Comparison of ENCODE assay signal across 11 mouse cellular contexts in genomic region chr13:34973149-34973548, GRCm38 (mm10). TPM values are rescaled to one million over a fixed set of nuclear protein-coding genes. Genes with fewer than 3 reads are reported as not detected.
DNase-seq lines count a peak whose midpoint lies in the region; ATAC-seq and TF ChIP-seq lines count a peak whose summit lies in the region.
"Had no signal": no experiment of that assay in that cellular context is flagged by ENCODE, and none has a peak within 500 bp of the region (broad histone marks: within the 10 kb centered on the region; RNA-seq: fewer than 3 reads in every experiment).

No protein-coding gene starts in this region.

- no peak overlapping the region for H3K4me2 ChIP-seq in heart, postnatal 0 days (ENCODE audit: low read depth, low read length)
- no peak overlapping the region for H3K4me2 ChIP-seq in embryonic facial prominence, embryonic 14.5 days (ENCODE audit: low read depth, low read length)
- H3K4me2 ChIP-seq in intestine, embryonic 15.5 days (replicated peaks): no peak overlapping the region
- H3K4me2 ChIP-seq: midbrain, embryonic 12.5 days had no signal

- H3K4me3 ChIP-seq in heart, postnatal 0 days (ENCODE audit: low read depth, low read length): no peak overlapping the region
- H3K4me3 ChIP-seq in embryonic facial prominence, embryonic 14.5 days (ENCODE audit: low read depth, low read length): no peak overlapping the region
- H3K4me3 ChIP-seq in intestine, embryonic 15.5 days (replicated peaks): no peak overlapping the region
- H3K4me3 ChIP-seq: erythroblast, embryonic 14.5 days; midbrain, embryonic 12.5 days had no signal

- H3K9me3 ChIP-seq in heart, postnatal 0 days (replicated peaks; ENCODE audit: control insufficient read depth, low read length): no peaks in the 10 kb centered on the region
- no peaks in the 10 kb centered on the region for H3K9me3 ChIP-seq in embryonic facial prominence, embryonic 14.5 days (ENCODE audit: control insufficient read depth, low read length)
- H3K9me3 ChIP-seq in intestine, embryonic 15.5 days: no peaks in the 10 kb centered on the region
- H3K9me3 ChIP-seq: midbrain, embryonic 12.5 days had no signal

- WGBS in heart, postnatal 0 days: 22% methylated on average over 1 of the region's 1 CpGs
- whole genome bisulfite sequencing in embryonic facial prominence, embryonic 14.5 days: 33% methylated on average over 1 of the region's 1 CpGs
- whole genome bisulfite sequencing in intestine, embryonic 15.5 days: 29% methylated on average over 1 of the region's 1 CpGs

- no peaks in the 10 kb centered on the region for H3K27me3 ChIP-seq in heart, postnatal 0 days (ENCODE audit: control insufficient read depth, insufficient read depth, low read length)
- H3K27me3 ChIP-seq in embryonic facial prominence, embryonic 14.5 days (replicated peaks; ENCODE audit: control insufficient read depth, insufficient read depth, low read length): no peaks in the 10 kb centered on the region
- no peaks in the 10 kb centered on the region for H3K27me3 ChIP-seq in intestine, embryonic 15.5 days (replicated peaks)
- H3K27me3 ChIP-seq: midbrain, embryonic 12.5 days had no signal

- ATAC-seq in heart, postnatal 0 days (ENCODE audit: insufficient read depth, low read depth): no peak
- no peak for ATAC-seq in embryonic facial prominence, embryonic 14.5 days (ENCODE audit: low read depth)
- ATAC-seq in intestine, embryonic 15.5 days: no peak

- no peak overlapping the region for H3K9ac ChIP-seq in heart, postnatal 0 days (replicated peaks; ENCODE audit: low read depth, low read length)
- H3K9ac ChIP-seq in embryonic facial prominence, embryonic 14.5 days (ENCODE audit: low read depth, low read length): no peak overlapping the region
- H3K9ac ChIP-seq in intestine, embryonic 15.5 days: no peak overlapping the region
- H3K9ac ChIP-seq: midbrain, embryonic 12.5 days had no signal

- no peak for TF ChIP-seq EP300 in heart, postnatal 0 days (IDR thresholded peaks at IDR 0.05; ENCODE audit: low read depth)

- TF ChIP-seq CTCF in heart, postnatal 0 days (IDR thresholded peaks at IDR 0.05; ENCODE audit: low read depth): peak; percentile 69

- H3K36me3 ChIP-seq in heart, postnatal 0 days (replicated peaks; ENCODE audit: control insufficient read depth, insufficient read depth, low read length): peaks cover 21% of the 10 kb centered on the region
- H3K36me3 ChIP-seq in embryonic facial prominence, embryonic 14.5 days (ENCODE audit: control insufficient read depth, insufficient read depth, low read length): peaks cover 19% of the 10 kb centered on the region
- peaks cover 11% of the 10 kb centered on the region for H3K36me3 ChIP-seq in intestine, embryonic 15.5 days

- DNase-seq in heart, postnatal 0 days (ENCODE audit: low spot score): peak; percentile 55
- no peak for DNase-seq in heart, adult 8-10 months (ENCODE audit: low spot score)
- DNase-seq in thymus, postnatal 14 days: peak; percentile 46
- DNase-seq in thymus, postnatal 25 days: no peak
- peak; percentile 31 for DNase-seq in embryonic facial prominence, embryonic 14.5 days (ENCODE audit: low spot score)
- no peak for DNase-seq in right cerebral cortex, adult 18-20 months
- DNase-seq in cerebellum, adult 11-12 months: no peak
- DNase-seq: kidney, postnatal 14 days had no signal

- no peak overlapping the region for H3K27ac ChIP-seq in heart, postnatal 0 days (ENCODE audit: low read depth)
- H3K27ac ChIP-seq in embryonic facial prominence, embryonic 14.5 days (replicated peaks; ENCODE audit: low read depth, low read length): no peak overlapping the region
- no peak overlapping the region for H3K27ac ChIP-seq in intestine, embryonic 15.5 days
- H3K27ac ChIP-seq: midbrain, embryonic 12.5 days had no signal

- no peaks in the 10 kb centered on the region for H3K4me1 ChIP-seq in heart, postnatal 0 days (ENCODE audit: control insufficient read depth, insufficient read depth)
- no peaks in the 10 kb centered on the region for H3K4me1 ChIP-seq in embryonic facial prominence, embryonic 14.5 days (ENCODE audit: control insufficient read depth, insufficient read depth, low read length)
- no peaks in the 10 kb centered on the region for H3K4me1 ChIP-seq in intestine, embryonic 15.5 days (replicated peaks)
- H3K4me1 ChIP-seq: midbrain, embryonic 12.5 days had no signal

RNA-seq across cellular contexts. Expression of gene Eci3, which starts 9.5 kb away (rescaled TPM):
- total RNA-seq in heart, postnatal 0 days (2014; rRNA removed; ENCODE audit: low replicate concordance): not detected in 2 replicates
- polyA plus RNA-seq in heart, postnatal 0 days (2015; fragmentation: Nextera tagmentation; extraction: Ambion mirVana): 0.18 and 0.56 TPM in 2 replicates
- total RNA-seq in heart, adult 8-10 months (2022): 1 to 10 TPM; 2.0 to 2.4 (median 2.3) TPM
- polyA plus RNA-seq in embryonic facial prominence, embryonic 14.5 days (2014; fragmentation: Nextera tagmentation; extraction: Ambion mirVana): 1.0 and 2.1 TPM in 2 replicates
- polyA plus RNA-seq in intestine, embryonic 15.5 days (2015; fragmentation: Nextera tagmentation; extraction: Ambion mirVana): 2.8 and 2.9 TPM in 2 replicates
- polyA plus RNA-seq: erythroblast, embryonic 14.5 days had no signal

RNA-seq across cellular contexts. Expression of gene 4933417A18Rik, which starts 48.9 kb away (rescaled TPM):
- total RNA-seq in heart, postnatal 0 days (2014; rRNA removed; ENCODE audit: low replicate concordance): not detected in 2 replicates
- polyA plus RNA-seq in heart, postnatal 0 days (2015; fragmentation: Nextera tagmentation; extraction: Ambion mirVana): not detected in 2 replicates
- total RNA-seq in heart, adult 8-10 months (2022): not detected
- not detected in 2 replicates for polyA plus RNA-seq in embryonic facial prominence, embryonic 14.5 days (2014; fragmentation: Nextera tagmentation; extraction: Ambion mirVana)
- not detected in 2 replicates for polyA plus RNA-seq in intestine, embryonic 15.5 days (2015; fragmentation: Nextera tagmentation; extraction: Ambion mirVana)
- polyA plus RNA-seq: erythroblast, embryonic 14.5 days; midbrain, embryonic 12.5 days had no signal

RNA-seq across cellular contexts. Expression of gene Fam217a, which starts 49.0 kb away (rescaled TPM):
- total RNA-seq in heart, postnatal 0 days (2014; rRNA removed; ENCODE audit: low replicate concordance): 0.15 TPM in 1 of 2 replicates, not detected in the other
- polyA plus RNA-seq in heart, postnatal 0 days (2015; fragmentation: Nextera tagmentation; extraction: Ambion mirVana): 0.99 and 1.9 TPM in 2 replicates
- total RNA-seq in heart, adult 8-10 months (2022): under 1 TPM in 3 of 4 experiments, not detected in 1; 0.19 to 0.57 (median 0.25) TPM
- polyA plus RNA-seq in embryonic facial prominence, embryonic 14.5 days (2014; fragmentation: Nextera tagmentation; extraction: Ambion mirVana): 1.1 and 1.3 TPM in 2 replicates
- polyA plus RNA-seq in intestine, embryonic 15.5 days (2015; fragmentation: Nextera tagmentation; extraction: Ambion mirVana): 0.62 and 0.89 TPM in 2 replicates
- polyA plus RNA-seq: erythroblast, embryonic 14.5 days had no signal

RNA-seq across cellular contexts. Expression of gene Eci2, which starts 53.7 kb away (rescaled TPM):
- total RNA-seq in heart, postnatal 0 days (2014; rRNA removed; ENCODE audit: low replicate concordance): 136 and 245 TPM in 2 replicates
- polyA plus RNA-seq in heart, postnatal 0 days (2015; fragmentation: Nextera tagmentation; extraction: Ambion mirVana): 300 and 313 TPM in 2 replicates
- 100 to 1,000 TPM; 234 to 273 (median 251) TPM for total RNA-seq in heart, adult 8-10 months (2022)
- 129 and 147 TPM in 2 replicates for polyA plus RNA-seq in embryonic facial prominence, embryonic 14.5 days (2014; fragmentation: Nextera tagmentation; extraction: Ambion mirVana)
- 140 and 147 TPM in 2 replicates for polyA plus RNA-seq in intestine, embryonic 15.5 days (2015; fragmentation: Nextera tagmentation; extraction: Ambion mirVana)

Comparison
In these comparisons a context has a peak if more than half of its experiments do, and no peak if none do; other contexts are left out.
1. DNase-seq: peak in heart, postnatal 0 days (single experiment), thymus, postnatal 14 days (single experiment) and embryonic facial prominence, embryonic 14.5 days (single experiment); none in heart, adult 8-10 months (single experiment), thymus, postnatal 25 days (single experiment), right cerebral cortex, adult 18-20 months (single experiment) and cerebellum, adult 11-12 months (single experiment).